Mouse (Mus musculus): Measurements from ENCODE around the gene Mast1.
"Not testable (repeated sequence)": the region's sequence is repeated elsewhere in the genome, so short reads cannot be mapped to it uniquely, and the experiment has no call there.

Mast1 gene

GRCm38 (mm10) chr8:84911854-84912253 is 25.3 kb downstream of the Mast1 start:
- DNase-seq (ENCODE audit: extremely low spot score, low read depth, low spot score), result no peak

- no peak for DNase-seq (ENCODE audit: extremely low spot score, low read depth, low spot score)
These were observed 26.6 kb downstream of the Mast1 start for GRCm38 (mm10) chr8:84910551-84910950.

GRCm38 (mm10) chr8:84909949-84910348 is 27.2 kb downstream of the Mast1 start:
- DNase-seq (ENCODE audit: extremely low spot score, low read depth, low spot score), result no peak

DNA sequence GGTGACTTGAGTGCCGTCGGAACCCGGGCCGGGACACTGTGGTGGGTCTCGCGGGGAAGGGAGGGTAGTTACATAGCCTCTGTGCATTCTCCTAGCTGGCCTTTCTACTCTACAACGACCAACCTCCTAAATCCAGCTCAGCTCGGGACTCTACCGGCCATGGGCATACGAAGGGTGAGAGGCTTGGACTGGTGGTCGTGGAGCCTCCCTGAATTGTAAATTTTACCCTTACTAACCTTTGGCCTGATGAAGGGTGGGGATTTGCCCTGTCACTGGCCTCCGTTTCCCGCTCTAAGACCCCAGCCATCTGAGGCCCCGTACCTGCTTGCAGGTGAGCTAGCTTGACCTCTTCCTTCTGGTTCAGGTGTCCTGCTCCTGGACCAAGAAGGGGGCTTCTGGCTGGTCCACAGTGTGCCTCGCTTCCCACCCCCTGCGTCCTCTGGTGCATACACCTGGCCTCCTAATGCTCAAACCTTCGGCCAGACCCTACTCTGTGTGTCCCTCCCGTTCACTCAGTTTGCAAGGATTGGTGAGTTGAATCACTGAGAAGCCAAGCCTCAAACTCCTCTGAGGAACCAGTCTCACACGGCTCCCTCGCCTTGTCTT is 27.9 kb downstream of the Mast1 start:
- DNase-seq (ENCODE audit: extremely low spot score, low read depth, low spot score), result no peak

DNA sequence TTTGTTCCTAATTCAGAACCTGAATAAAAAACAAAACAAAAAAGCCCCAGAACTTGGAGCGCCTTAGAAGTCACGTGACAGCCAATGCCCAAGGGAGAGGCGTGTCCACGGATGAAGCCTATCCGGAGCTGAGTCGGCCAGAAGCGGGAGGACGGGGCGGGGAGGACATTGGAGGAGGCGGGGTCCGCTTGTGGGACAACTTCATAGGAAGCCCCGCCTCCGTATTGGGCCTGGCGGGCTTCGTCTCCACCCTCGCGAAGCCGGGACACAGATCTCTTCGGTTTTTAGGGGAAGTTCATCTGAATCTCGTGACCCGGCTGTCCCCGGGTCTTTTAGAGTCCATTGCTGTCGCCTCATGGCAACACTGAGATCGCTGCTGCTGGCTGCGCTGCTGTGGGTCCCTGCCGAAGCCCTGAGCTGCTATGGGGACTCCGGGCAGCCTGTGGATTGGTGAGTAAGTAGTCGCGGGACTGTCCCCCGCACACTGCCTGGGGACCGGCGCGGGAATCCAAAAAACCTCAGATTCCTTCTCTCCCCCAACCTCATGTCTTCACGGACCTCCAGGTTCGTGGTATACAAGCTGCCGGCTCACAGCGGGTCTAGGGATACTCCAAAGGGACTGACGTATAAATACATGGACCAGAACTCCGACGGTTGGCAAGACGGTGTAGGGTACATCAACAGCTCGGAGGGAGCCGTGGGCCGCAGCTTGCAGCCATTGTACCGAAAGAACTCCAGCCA is 28.6 kb downstream of the Mast1 start, which contains the start of gene Dnase2a:
Gene Dnase2a, plus strand, starts transcription at position 140 of the 741 bp plus-strand sequence.
- DNase-seq (ENCODE audit: extremely low spot score, low read depth, low spot score), result peak; percentile 84

GRCm38 (mm10) chr8:84907979-84908378 is 29.2 kb downstream of the Mast1 start:
- not testable (repeated sequence) for DNase-seq (ENCODE audit: extremely low spot score, low read depth, low spot score)

GRCm38 (mm10) chr8:84907493-84907892 is 29.7 kb downstream of the Mast1 start:
- DNase-seq (ENCODE audit: extremely low spot score, low read depth, low spot score), result no peak

- DNase-seq (ENCODE audit: extremely low spot score, low read depth, low spot score), result no peak
These were observed 30.1 kb downstream of the Mast1 start for GRCm38 (mm10) chr8:84907037-84907436.

GRCm38 (mm10) chr8:84904351-84904750 is 32.8 kb downstream of the Mast1 start:
- DNase-seq (ENCODE audit: extremely low spot score, low read depth, low spot score), result no peak

- DNase-seq (ENCODE audit: extremely low spot score, low read depth, low spot score), result no peak
These were observed 34.1 kb downstream of the Mast1 start for GRCm38 (mm10) chr8:84902920-84903661.

DNA sequence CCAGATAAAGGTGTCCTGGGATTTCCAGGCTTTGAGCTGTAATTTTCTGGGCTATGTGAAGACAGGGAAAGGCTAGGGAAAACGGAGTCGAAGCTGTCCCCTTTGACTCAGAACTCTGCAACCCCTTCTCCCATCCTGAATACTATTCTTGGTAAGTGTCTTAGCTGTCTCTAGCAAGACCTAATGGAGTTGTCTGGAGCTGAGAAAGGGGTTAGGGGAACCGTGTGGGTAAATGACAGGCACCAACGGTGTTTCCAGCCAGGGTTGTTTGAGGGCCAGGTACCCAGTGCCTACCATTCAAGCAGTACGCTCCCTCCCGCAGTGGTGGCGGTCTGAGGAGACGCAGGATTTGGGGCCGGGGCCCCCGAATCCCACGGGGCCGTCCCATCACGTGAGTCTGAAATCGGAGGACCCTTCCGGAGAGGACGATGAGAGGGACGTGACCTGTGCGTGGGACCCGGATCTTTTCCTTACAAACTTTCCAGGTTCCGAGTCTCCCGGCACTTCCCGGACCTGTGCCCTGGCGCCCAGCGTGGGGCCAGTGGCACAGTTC is 34.7 kb downstream of the Mast1 start:
- no peak for DNase-seq (ENCODE audit: extremely low spot score, low read depth, low spot score)

- no peak for DNase-seq (ENCODE audit: extremely low spot score, low read depth, low spot score)
These were observed 35.4 kb downstream of the Mast1 start, which contains the start of gene Klf1 for GRCm38 (mm10) chr8:84901752-84902151. TSS of gene Klf1 (plus strand) at chr8:84901928.

DNA sequence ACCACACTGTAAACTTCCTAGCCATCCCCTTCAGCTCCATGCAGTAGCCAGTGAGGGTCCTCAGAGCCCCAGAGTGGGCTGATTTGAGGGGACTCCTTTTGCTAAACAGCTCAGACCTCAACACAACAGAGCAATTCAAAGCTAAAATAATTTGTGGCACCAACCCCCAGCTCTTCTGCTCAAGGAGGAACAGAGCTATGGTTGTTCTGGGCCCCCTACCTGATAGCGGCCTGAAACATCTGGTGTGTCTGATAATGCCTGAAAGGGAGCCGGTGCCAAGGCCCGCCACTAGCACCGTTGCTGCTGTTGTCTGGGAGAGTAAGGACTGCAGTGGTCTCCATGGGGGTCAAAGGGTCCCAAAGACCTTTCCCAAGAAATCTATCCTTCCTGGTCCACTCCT is 36.1 kb downstream of the Mast1 start:
- DNase-seq (ENCODE audit: extremely low spot score, low read depth, low spot score), result no peak

DNA sequence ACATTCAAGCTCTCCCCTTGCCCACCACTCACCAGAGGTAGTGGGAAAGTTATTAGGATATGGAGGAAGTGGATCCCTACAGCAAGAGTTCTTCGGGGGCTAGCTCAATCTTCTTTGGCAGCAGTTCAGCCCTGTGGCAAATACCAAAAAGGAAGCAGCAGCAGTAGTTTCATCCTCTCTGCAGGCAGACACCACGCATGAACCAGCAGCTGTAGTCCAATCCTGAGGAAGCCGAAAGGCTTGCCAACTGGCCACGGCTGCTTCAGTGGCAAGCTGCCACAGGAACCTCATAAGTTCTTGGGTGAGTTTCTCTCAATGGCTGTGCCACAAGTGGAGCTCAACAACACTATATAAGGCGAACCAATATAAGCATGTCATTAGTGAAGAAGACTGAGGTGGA is 41.2 kb downstream of the Mast1 start:
- no peak for DNase-seq (ENCODE audit: extremely low spot score, low read depth, low spot score)

- DNase-seq (ENCODE audit: extremely low spot score, low read depth, low spot score), result peak; percentile 87
These were observed 43.4 kb downstream of the Mast1 start, which contains the start of gene Gcdh for GRCm38 (mm10) chr8:84893709-84894134. TSS of gene Gcdh (minus strand) at chr8:84893921.

DNA sequence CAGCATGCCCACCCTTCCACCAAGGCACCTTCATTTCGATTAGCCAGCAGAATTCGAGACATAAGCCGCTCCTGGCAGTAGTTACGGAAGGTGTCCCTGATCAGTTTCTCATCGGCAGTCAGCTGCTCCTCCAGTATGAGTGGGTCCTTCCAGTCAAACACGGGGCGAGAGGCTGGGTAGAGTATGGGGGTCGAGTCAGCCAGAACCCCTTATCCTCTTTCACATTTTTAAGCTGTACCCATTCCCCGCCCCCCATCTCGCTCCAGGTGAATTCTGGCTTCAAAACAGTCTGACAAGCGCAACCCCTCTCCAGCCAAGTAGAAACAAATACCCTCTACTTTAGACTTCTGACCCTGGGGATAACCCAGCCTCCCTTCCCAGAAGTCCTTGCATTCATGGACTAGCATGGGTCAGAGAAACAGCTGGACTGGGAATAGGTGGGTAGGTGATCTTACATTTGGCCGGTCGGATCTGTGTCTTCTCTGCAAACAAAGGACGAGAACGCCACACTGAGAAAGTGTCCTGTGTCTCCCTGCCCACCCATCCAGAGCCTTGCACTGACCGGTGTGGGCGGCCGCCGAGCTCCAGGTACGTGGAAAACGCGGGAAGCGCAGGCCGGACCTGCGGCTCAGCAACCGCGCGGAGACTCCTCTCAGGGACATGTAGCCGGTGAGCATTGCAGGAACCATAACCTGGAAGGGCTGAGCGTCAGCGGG is 44.0 kb downstream of the Mast1 start:
- no peak for DNase-seq (ENCODE audit: extremely low spot score, low read depth, low spot score)

- DNase-seq (ENCODE audit: extremely low spot score, low read depth, low spot score), result no peak
These were observed 48.0 kb downstream of the Mast1 start for GRCm38 (mm10) chr8:84889141-84889540.

- DNase-seq (ENCODE audit: extremely low spot score, low read depth, low spot score), result no peak
These were observed 48.9 kb downstream of the Mast1 start for GRCm38 (mm10) chr8:84888280-84888679.

GRCm38 (mm10) chr8:84884728-84885127 is 52.4 kb downstream of the Mast1 start:
- DNase-seq (ENCODE audit: extremely low spot score, low read depth, low spot score), result no peak

- no peak for DNase-seq (ENCODE audit: extremely low spot score, low read depth, low spot score)
These were observed 58.2 kb downstream of the Mast1 start for GRCm38 (mm10) chr8:84878915-84879314.

Data from hindlimb bud, embryonic 11.5 days (tissue).